Mouse (Mus musculus) olfactory bulb, adult 2 months (tissue): Measurements from ENCODE around the gene Ublcp1. TPM values are rescaled to one million over a fixed set of nuclear protein-coding genes. Genes with fewer than 3 reads are reported as not detected.

Experiments used
- H3K27ac ChIP-seq: fragments of 200-500 bp; 2 replicates; pipeline ENCODE4 v1.5.1; 2012; ENCODE audit warnings: low read depth, low read length; ENCODE audit not compliant: insufficient read depth
- H3K4me1 ChIP-seq: fragments of 200-500 bp; 2 replicates; pipeline ENCODE4 v1.6.1; 2012; ENCODE audit warnings: low read length; ENCODE audit not compliant: control insufficient read depth, insufficient read depth
- H3K4me3 ChIP-seq: fragments of 200-500 bp; 2 replicates; pipeline ENCODE4 v1.5.1; 2012; ENCODE audit warnings: mild to moderate bottlenecking, low read depth, low read length, moderate library complexity; ENCODE audit not compliant: insufficient read depth
- CTCF ChIP-seq: fragments of 200-500 bp; IDR thresholded peaks from 2 replicates; pipeline ENCODE4 v1.5.1; 2012; ENCODE audit warnings: low read depth, mild to moderate bottlenecking, low read length, moderate library complexity; ENCODE audit not compliant: insufficient read depth
- POLR2A ChIP-seq: fragments of 200-500 bp; IDR thresholded peaks from 2 replicates; pipeline ENCODE4 v1.6.1; 2012; ENCODE audit warnings: mild to moderate bottlenecking, low read depth, low read length, moderate library complexity; ENCODE audit not compliant: insufficient read depth
- WGBS: fragments of 180-500 bp; shearing (Covaris S2); methylation state at CpG from one replicate; pipeline ENCODE4 v1.1.7; 2018; 5-methylcytosine and 5-hydroxymethylcytosine counted together
- polyA plus RNA-seq: library from polyadenylated mRNA; stranded (reverse); fragments of >200 nt; gene quantifications from 2 replicates; pipeline ENCODE4 v1.2.4, GENCODE M21; 2012; ENCODE audit warnings: low replicate concordance; ENCODE audit not compliant: missing spikeins, insufficient read depth, insufficient read length

The Ublcp1 gene
- polyA plus RNA-seq, 1 experiment, result not detected

DNA sequence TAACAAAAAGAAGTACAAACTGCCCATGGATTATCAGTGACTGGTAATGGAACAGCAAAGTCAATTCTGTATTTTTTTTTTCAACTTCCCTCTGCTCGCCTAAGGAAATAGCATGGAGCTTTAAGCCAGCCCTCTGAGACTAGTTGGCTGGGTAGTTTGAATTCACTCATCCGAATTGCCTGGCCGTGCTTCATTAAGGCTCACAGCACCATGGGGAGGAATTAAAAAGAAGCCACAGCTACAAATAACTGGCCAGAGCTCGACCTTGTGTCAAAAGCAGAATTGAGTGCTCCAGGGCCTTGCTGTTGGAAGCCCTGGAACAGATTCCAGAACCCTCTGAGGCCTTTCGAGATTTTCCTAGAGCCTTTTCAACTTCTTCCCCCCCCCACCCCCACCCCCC is 61.7 kb downstream of the Ublcp1 start:
- no peak for TF ChIP-seq CTCF
- no peak for TF ChIP-seq POLR2A
- WGBS, result 36% methylated on average over 5 of the region's 5 CpGs
- Histone ChIP-seq H3K4me1 (no peaks in the 10 kb centered on the region), H3K4me3 (no peak overlapping the region), H3K27ac (no peak overlapping the region)

DNA sequence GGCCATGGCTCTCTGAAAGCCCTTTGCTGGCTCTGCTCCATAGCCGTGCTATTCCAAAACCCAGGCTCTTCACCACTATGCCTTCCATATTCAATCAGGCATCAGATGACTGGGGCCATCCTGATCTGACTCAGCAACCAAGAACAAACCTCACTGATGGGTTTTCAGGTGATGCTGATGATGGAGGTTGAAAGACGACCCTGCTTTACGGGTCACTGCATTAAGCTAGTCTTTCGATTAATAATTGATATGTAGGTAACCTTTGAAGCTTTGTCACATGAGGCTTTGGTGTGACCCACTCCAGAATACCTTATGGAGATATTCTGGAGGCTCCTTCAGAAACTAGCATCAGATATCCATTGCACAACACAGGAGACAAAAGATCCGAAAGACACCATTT is 63.8 kb downstream of the Ublcp1 start:
- H3K27ac ChIP-seq, result no peak overlapping the region
- 75% methylated on average over 5 of the region's 5 CpGs for WGBS
- no peak overlapping the region for H3K4me3 ChIP-seq
- H3K4me1 ChIP-seq, result no peaks in the 10 kb centered on the region
- TF ChIP-seq CTCF (no peak), POLR2A (no peak)

DNA sequence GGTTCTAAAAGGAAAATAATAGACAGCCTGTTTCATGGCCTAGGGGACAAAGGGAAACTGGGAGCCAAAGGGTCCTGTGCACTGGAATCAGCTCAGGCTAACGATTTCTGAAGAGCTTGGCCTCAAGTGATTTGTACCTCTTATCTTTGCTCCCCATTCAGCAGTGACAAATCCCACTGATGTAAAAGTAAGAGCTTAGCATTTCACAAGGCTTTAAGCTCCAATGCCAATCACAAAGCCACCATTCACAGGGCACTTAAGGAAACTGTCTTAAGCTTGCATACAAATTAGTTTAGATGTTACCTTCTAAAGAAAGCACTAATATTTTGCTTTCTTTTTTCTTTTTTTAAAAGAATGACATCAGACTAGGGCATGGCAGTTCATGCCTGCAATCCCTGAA is 64.3 kb downstream of the Ublcp1 start:
- Histone ChIP-seq H3K4me1 (no peaks in the 10 kb centered on the region), H3K27ac (no peak overlapping the region), H3K4me3 (no peak overlapping the region)
- whole genome bisulfite sequencing, result 50% methylated on average over 1 of the region's 1 CpGs
- TF ChIP-seq CTCF (no peak), POLR2A (no peak)

DNA sequence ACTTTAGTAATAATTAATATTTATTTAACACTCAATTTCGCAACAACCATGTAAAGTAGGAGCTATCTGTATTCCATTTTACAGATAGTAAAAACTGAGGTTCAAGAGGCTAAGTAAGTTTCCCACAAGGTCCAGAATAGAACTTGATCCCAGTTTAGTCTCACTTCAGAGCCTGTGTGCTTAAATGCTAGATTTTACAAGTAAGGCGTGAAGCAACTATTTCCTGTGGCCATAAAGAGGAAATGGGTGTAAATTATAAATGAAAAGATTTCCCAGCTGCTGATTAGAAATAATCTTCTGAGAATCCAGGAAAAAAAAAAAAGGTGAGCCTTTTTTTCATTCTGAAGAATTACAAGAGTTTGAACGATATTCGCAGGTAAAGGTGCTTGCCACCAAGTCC is 65.2 kb downstream of the Ublcp1 start:
- WGBS, result 87% methylated on average over 4 of the region's 4 CpGs
- Histone ChIP-seq H3K4me1 (no peaks in the 10 kb centered on the region), H3K4me3 (no peak overlapping the region), H3K27ac (no peak overlapping the region)
- no peak for TF ChIP-seq CTCF
- no peak for TF ChIP-seq POLR2A

Other genes with a start within 250 kb of the Ublcp1 start
- gene Il12b, start 70.4 kb downstream of the Ublcp1 start, polyA plus RNA-seq, result not detected in 2 replicates
- 193 and 247 TPM in 2 replicates for gene Rnf145, start 48.5 kb upstream of the Ublcp1 start, polyA plus RNA-seq
- gene Ebf1, start 146.8 kb upstream of the Ublcp1 start, polyA plus RNA-seq, result not detected in 2 replicates